Mouse (Mus musculus): ENCODE measurements around the gene Mapk1.

- no peak for TF ChIP-seq POLR2A (IDR thresholded peaks at IDR 0.05; ENCODE audit: insufficient read depth, low read depth, low read length)
- no peak for TF ChIP-seq CTCF (IDR thresholded peaks at IDR 0.05; ENCODE audit: insufficient read depth, low read depth, low read length)
Measured at GRCm38 (mm10) chr16:17078101-17078500, 94.9 kb downstream of the Mapk1 start.

Measured in olfactory bulb, adult 2 months (tissue).